10 mouse cellular contexts compared by ENCODE assay signal in genomic region chr3:121480030-121480960, GRCm38 (mm10). TPM values are rescaled to one million over a fixed set of nuclear protein-coding genes. Genes with fewer than 3 reads are reported as not detected.
A peak's percentile ranks its signal among the peaks of the same experiment; 100 is the strongest.
DNase-seq lines count a peak whose midpoint lies in the region; ATAC-seq and TF ChIP-seq lines count a peak whose summit lies in the region.
"Had no signal": no experiment of that assay in that cellular context is flagged by ENCODE, and none has a peak within 500 bp of the region (broad histone marks: within the 10 kb centered on the region; RNA-seq: fewer than 3 reads in every experiment).

No protein-coding gene starts in this region.

- H3K9ac ChIP-seq in embryonic facial prominence, embryonic 12.5 days = no peak overlapping the region
- H3K9ac ChIP-seq in forebrain, embryonic 15.5 days (replicated peaks) = 0 out of 2 replicates have a peak overlapping the region, but pooled peaks have one; percentile 6
- H3K9ac ChIP-seq in midbrain, postnatal 0 days (replicated peaks; ENCODE audit: low read length, poor library complexity, severe bottlenecking) = no peak overlapping the region

- no peaks in the 10 kb centered on the region for H3K36me3 ChIP-seq in embryonic facial prominence, embryonic 12.5 days
- H3K36me3 ChIP-seq in forebrain, embryonic 15.5 days = no peaks in the 10 kb centered on the region
- no peaks in the 10 kb centered on the region for H3K36me3 ChIP-seq in midbrain, postnatal 0 days (ENCODE audit: insufficient read depth, low read length)
- no peaks in the 10 kb centered on the region for H3K36me3 ChIP-seq in kidney, adult 2 months (ENCODE audit: control insufficient read depth, insufficient read depth, low read length)

- H3K4me3 ChIP-seq in embryonic facial prominence, embryonic 12.5 days = no peak overlapping the region
- no peak overlapping the region for H3K4me3 ChIP-seq in forebrain, embryonic 15.5 days
- no peak overlapping the region for H3K4me3 ChIP-seq in midbrain, postnatal 0 days (ENCODE audit: low read depth, low read length)
- H3K4me3 ChIP-seq in kidney, adult 2 months (ENCODE audit: insufficient read depth, low read depth, low read length) = no peak overlapping the region

- TF ChIP-seq POLR2A in kidney, adult 2 months (IDR thresholded peaks at IDR 0.05; ENCODE audit: low read depth, low read length) = no peak

- H3K4me2 ChIP-seq in embryonic facial prominence, embryonic 12.5 days (replicated peaks) = no peak overlapping the region
- no peak overlapping the region for H3K4me2 ChIP-seq in forebrain, embryonic 15.5 days (replicated peaks)
- H3K4me2 ChIP-seq in midbrain, postnatal 0 days (ENCODE audit: low read depth, low read length, poor library complexity, severe bottlenecking) = no peak overlapping the region

- DNase-seq in liver = peak; percentile 15
- no peak for DNase-seq in midbrain, postnatal 0 days (ENCODE audit: low spot score)
- no peak for DNase-seq in kidney, adult 2 months
- DNase-seq in spleen, adult 18-20 months = no peak
- DNase-seq: gastrocnemius, postnatal 36 days had no signal

- TF ChIP-seq CTCF in midbrain, postnatal 0 days (IDR thresholded peaks at IDR 0.05) = no peak
- no peak for TF ChIP-seq CTCF in kidney, adult 2 months (conservative IDR thresholded peaks at IDR 0.05; ENCODE audit: insufficient read depth, insufficient read length, low read depth, low read length)

- H3K4me1 ChIP-seq in embryonic facial prominence, embryonic 12.5 days = peaks cover 27% of the 10 kb centered on the region
- peaks cover 32% of the 10 kb centered on the region for H3K4me1 ChIP-seq in forebrain, embryonic 15.5 days
- 0 out of 2 replicates have a peak, but pooled peaks cover 2% of the 10 kb centered on the region for H3K4me1 ChIP-seq in midbrain, postnatal 0 days (ENCODE audit: insufficient read depth, low read length)
- H3K4me1 ChIP-seq in kidney, adult 2 months (ENCODE audit: control insufficient read depth, insufficient read depth, low read length) = no peaks in the 10 kb centered on the region

- ATAC-seq in embryonic facial prominence, embryonic 12.5 days (ENCODE audit: insufficient number of reproducible peaks, insufficient read depth, low FRiP score, low TSS enrichment) = peak; percentile 44; the same call in 1 of the 2 replicates
- ATAC-seq in forebrain, embryonic 15.5 days (replicated peaks) = peak; percentile 53
- peak; percentile 53; the same call in 1 of the 2 replicates for ATAC-seq in midbrain, postnatal 0 days (ENCODE audit: low FRiP score)
- no peak for ATAC-seq in activated CD4-positive, CD25-positive, alpha-beta regulatory T cell, adult 4 months

- 47% methylated on average over 26 of the region's 26 CpGs for WGBS in embryonic facial prominence, embryonic 12.5 days
- 35% methylated on average over 26 of the region's 26 CpGs for WGBS in forebrain, embryonic 15.5 days
- 29% methylated on average over 26 of the region's 26 CpGs for WGBS in midbrain, postnatal 0 days
- 85% methylated on average over 26 of the region's 26 CpGs for WGBS in kidney, adult 2 months

- H3K9me3 ChIP-seq in embryonic facial prominence, embryonic 12.5 days = no peaks in the 10 kb centered on the region
- no peaks in the 10 kb centered on the region for H3K9me3 ChIP-seq in forebrain, embryonic 15.5 days
- no peaks in the 10 kb centered on the region for H3K9me3 ChIP-seq in midbrain, postnatal 0 days (ENCODE audit: low read length)

- H3K27me3 ChIP-seq in embryonic facial prominence, embryonic 12.5 days = no peaks in the 10 kb centered on the region
- no peaks in the 10 kb centered on the region for H3K27me3 ChIP-seq in forebrain, embryonic 15.5 days
- H3K27me3 ChIP-seq in midbrain, postnatal 0 days (ENCODE audit: insufficient read depth, low read length) = no peaks in the 10 kb centered on the region
- no peaks in the 10 kb centered on the region for H3K27me3 ChIP-seq in kidney, adult 2 months (replicated peaks; ENCODE audit: control insufficient read depth, insufficient read depth, low read length)

- H3K27ac ChIP-seq in embryonic facial prominence, embryonic 12.5 days = no peak overlapping the region
- H3K27ac ChIP-seq in forebrain, embryonic 15.5 days (replicated peaks) = peak overlapping the region; percentile 83
- H3K27ac ChIP-seq in midbrain, postnatal 0 days (ENCODE audit: low read depth, low read length) = no peak overlapping the region
- H3K27ac ChIP-seq in kidney, adult 2 months (ENCODE audit: insufficient read depth, low read depth, low read length) = no peak overlapping the region

RNA-seq across cellular contexts. Expression of gene Slc44a3, which starts 51.9 kb away (rescaled TPM):
- 1.5 and 1.6 TPM in 2 replicates for polyA plus RNA-seq in embryonic facial prominence, embryonic 12.5 days (2016; fragmentation: Nextera tagmentation; extraction: Ambion mirVana)
- polyA plus RNA-seq in forebrain, embryonic 15.5 days (2015; fragmentation: Nextera tagmentation; extraction: Ambion mirVana) = 0.75 and 1.1 TPM in 2 replicates
- total RNA-seq in midbrain, postnatal 0 days (2014; rRNA removed) = 0.22 and 0.61 TPM in 2 replicates
- polyA plus RNA-seq in midbrain, postnatal 0 days (2015; fragmentation: Nextera tagmentation; extraction: Ambion mirVana) = 0.47 and 0.48 TPM in 2 replicates
- polyA plus RNA-seq in kidney, adult 2 months (2012; rRNA removed) = 9.7 and 11.4 TPM in 2 replicates
- polyA plus RNA-seq in activated CD4-positive, CD25-positive, alpha-beta regulatory T cell, adult 4 months (2017; shearing (Covaris generic)) = not detected
- total RNA-seq: gastrocnemius, postnatal 36 days; left cerebral cortex, postnatal 36 days; megakaryocyte, adult 5-6 weeks had no signal

RNA-seq across cellular contexts. Expression of gene Cnn3, which starts 54.0 kb away (rescaled TPM):
- polyA plus RNA-seq in embryonic facial prominence, embryonic 12.5 days (2016; fragmentation: Nextera tagmentation; extraction: Ambion mirVana) = 896 and 941 TPM in 2 replicates
- 645 and 663 TPM in 2 replicates for polyA plus RNA-seq in forebrain, embryonic 15.5 days (2015; fragmentation: Nextera tagmentation; extraction: Ambion mirVana)
- total RNA-seq in midbrain, postnatal 0 days (2014; rRNA removed) = 116 and 122 TPM in 2 replicates
- 181 and 187 TPM in 2 replicates for polyA plus RNA-seq in midbrain, postnatal 0 days (2015; fragmentation: Nextera tagmentation; extraction: Ambion mirVana)
- polyA plus RNA-seq in kidney, adult 2 months (2012; rRNA removed) = 253 and 268 TPM in 2 replicates
- polyA plus RNA-seq in activated CD4-positive, CD25-positive, alpha-beta regulatory T cell, adult 4 months (2017; shearing (Covaris generic)) = 1 to 10 TPM; 2.5 to 4.1 TPM

Comparison
In these comparisons a context has a peak if more than half of its experiments do, and no peak if none do; other contexts are left out.
1. RNA of gene Cnn3, which starts 54.0 kb away (polyA plus RNA-seq): 896 to 941 TPM in embryonic facial prominence, embryonic 12.5 days, 645 to 663 TPM in forebrain, embryonic 15.5 days, 253 to 268 TPM in kidney, adult 2 months and 181 to 187 TPM in midbrain, postnatal 0 days; 2.5 to 4.1 TPM in activated CD4-positive, CD25-positive, alpha-beta regulatory T cell, adult 4 months; every median in the first group is over 10 times any median in the second.